Mouse (Mus musculus) CH12.LX (cell line): ENCODE measurements around the gene Tmem262.

ENCODE experiments used
- CTCF ChIP-seq, 2 experiments: IDR thresholded peaks in 1 of 2; conservative IDR thresholded peaks in 1 of 2; 2 replicates each; pipeline ENCODE4 v1.5.1; 2011 to 2012; ENCODE audit warnings: low read depth in 2 of 2, low read length in 2 of 2, improper control_type of control experiment in 1 of 2, inconsistent platforms in 1 of 2, mild to moderate bottlenecking in 1 of 2, moderate library complexity in 1 of 2
- ZNF384 ChIP-seq: IDR thresholded peaks from 2 replicates; pipeline ENCODE4 v1.6.1; 2012; ENCODE audit warnings: low read depth, low read length, improper control_type of control experiment, inconsistent platforms

GRCm38 (mm10) chr19:6030520-6031280 is 49.1 kb upstream of the Tmem262 start:
- TF ChIP-seq CTCF (conservative IDR thresholded peaks at IDR 0.05 in 1 of 2, IDR thresholded peaks at IDR 0.05 in 1 of 2; ENCODE audit: low read depth in 2 of 2, low read length in 2 of 2) (no peak), ZNF384 (no peak)
